In genomic region chr19:16780251-16780783, GRCm38 (mm10) we compare ENCODE assay signal across 8 mouse cellular contexts. TPM values are rescaled to one million over a fixed set of nuclear protein-coding genes. Genes with fewer than 3 reads are reported as not detected.
DNase-seq lines count a peak whose midpoint lies in the region; ATAC-seq and TF ChIP-seq lines count a peak whose summit lies in the region.

No protein-coding gene starts in this region.

- no peak for TF ChIP-seq CTCF in lung, postnatal 0 days (IDR thresholded peaks at IDR 0.05)

- TF ChIP-seq EP300 in lung, postnatal 0 days (IDR thresholded peaks at IDR 0.05) = no peak

- peaks cover 45% of the 10 kb centered on the region for H3K4me1 ChIP-seq in erythroblast, embryonic 14.5 days (ENCODE audit: control insufficient read depth)
- peaks cover 4% of the 10 kb centered on the region; the same call in 1 of the 2 replicates for H3K4me1 ChIP-seq in lung, postnatal 0 days (ENCODE audit: insufficient read depth, low read depth, low read length)

- H3K4me3 ChIP-seq in erythroblast, embryonic 14.5 days (replicated peaks) = peak overlapping the region; percentile 95
- peak overlapping the region; percentile 69 for H3K4me3 ChIP-seq in lung, postnatal 0 days (ENCODE audit: low read depth, low read length)

- peak; percentile 12 to 14 for DNase-seq in CD8-positive naive resting alpha-beta T cell, adult 2 months (ENCODE audit: low read depth in 2 of 2, low spot score in 2 of 2)
- DNase-seq in adrenal gland, adult 2 months = peak; percentile 75
- peak; percentile 57 to 59 for DNase-seq in heart, postnatal 10 days
- peak; percentile 55 to 74 for DNase-seq in kidney, postnatal 4 days
- peak; percentile 53 for DNase-seq in lung, postnatal 0 days (ENCODE audit: low spot score)
- peak; percentile 37 to 49 for DNase-seq in right cerebral cortex, postnatal 10 days (ENCODE audit: low spot score in 2 of 2)
- no peak for DNase-seq in T-cell, adult 2 months (ENCODE audit: low spot score)

- H3K27ac ChIP-seq in lung, postnatal 0 days (ENCODE audit: low read length) = no peak overlapping the region; the same call in 1 of the 2 replicates

- H3K9ac ChIP-seq in lung, postnatal 0 days (replicated peaks; ENCODE audit: low read depth) = peak overlapping the region; percentile 48

- peaks cover 3% of the 10 kb centered on the region for H3K36me3 ChIP-seq in erythroblast, embryonic 14.5 days (ENCODE audit: control insufficient read depth)
- no peaks in the 10 kb centered on the region for H3K36me3 ChIP-seq in lung, postnatal 0 days (ENCODE audit: insufficient read depth, low read length)

- H3K9me3 ChIP-seq in erythroblast, embryonic 14.5 days (ENCODE audit: control insufficient read depth, low read length) = no peaks in the 10 kb centered on the region
- no peaks in the 10 kb centered on the region for H3K9me3 ChIP-seq in lung, postnatal 0 days (ENCODE audit: low read length)

- H3K27me3 ChIP-seq in erythroblast, embryonic 14.5 days (ENCODE audit: control insufficient read depth) = peaks cover 5% of the 10 kb centered on the region
- no peaks in the 10 kb centered on the region for H3K27me3 ChIP-seq in lung, postnatal 0 days (replicated peaks; ENCODE audit: insufficient read depth, low read length)

- H3K4me2 ChIP-seq in lung, postnatal 0 days (replicated peaks; ENCODE audit: low read depth, low read length) = peak overlapping the region; percentile 95

- intact Hi-C loops in heart, postnatal 10 days (cut with DNase I) = loop anchor here (5.0 kb wide), 1 partner anchor 53 kb away; no protein-coding TSS in a partner anchor

- ATAC-seq in lung, postnatal 0 days = peak; percentile 71

- WGBS in lung, postnatal 0 days = under 1% methylated on average over 43 of the region's 55 CpGs

RNA-seq across cellular contexts. Expression of gene Vps13a, which starts 0.4 kb away (rescaled TPM):
- total RNA-seq in adrenal gland, adult 2 months (2021) = 10 to 100 TPM; 26.2 to 31.5 TPM
- 0.45 and 0.55 TPM in 2 replicates for polyA plus RNA-seq in adrenal gland, adult 2 months (2012; rRNA removed)
- 0.20 and 0.27 TPM in 2 replicates for polyA plus RNA-seq in erythroblast, embryonic 14.5 days (2012)
- 10 to 100 TPM; 21.7 to 28.5 TPM for total RNA-seq in heart, postnatal 10 days (2021)
- polyA plus RNA-seq in lung, postnatal 0 days (2015; fragmentation: Nextera tagmentation; extraction: Ambion mirVana) = 8.2 and 10.6 TPM in 2 replicates
